8 mouse cellular contexts compared by ENCODE assay signal in the genomic region with DNA sequence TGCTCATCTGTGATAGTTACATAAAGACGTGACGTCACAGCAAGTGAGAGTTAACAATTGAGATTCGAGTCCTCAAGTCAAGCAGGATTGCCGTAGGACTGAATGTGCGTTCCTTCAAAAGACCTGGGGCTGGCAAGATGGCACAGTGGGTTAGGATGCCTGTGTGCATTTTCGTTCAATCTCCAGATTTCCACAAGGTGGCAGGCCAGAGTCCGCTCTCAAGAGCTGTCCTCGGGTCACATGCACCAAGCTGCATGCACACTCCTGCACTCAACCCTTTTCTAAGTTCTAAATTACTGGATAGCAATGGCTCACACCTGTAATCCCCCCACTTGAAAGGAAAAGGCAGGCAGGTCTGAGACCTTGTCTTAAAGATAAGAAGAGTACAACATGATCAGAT. TPM values are rescaled to one million over a fixed set of nuclear protein-coding genes. Genes with fewer than 3 reads are reported as not detected.
DNase-seq lines count a peak whose midpoint lies in the region; ATAC-seq and TF ChIP-seq lines count a peak whose summit lies in the region.
"Had no signal": no experiment of that assay in that cellular context is flagged by ENCODE, and none has a peak within 500 bp of the region (broad histone marks: within the 10 kb centered on the region; RNA-seq: fewer than 3 reads in every experiment).

No protein-coding gene starts in this region.

- no peak for TF ChIP-seq EP300 in CH12.LX (IDR thresholded peaks at IDR 0.05; ENCODE audit: low read length)

- dilution Hi-C loops in CH12.LX (cut with MboI; ENCODE audit: extremely low pct_ligation_motif_present, extremely low pct_unique_long_range_greater_than_20kb, low sequenced_read_pairs): no loop called here

- no peak overlapping the region for H3K9ac ChIP-seq in CH12.LX (ENCODE audit: insufficient read depth, low read depth)
- H3K9ac ChIP-seq in hindbrain, embryonic 15.5 days: no peak overlapping the region
- H3K9ac ChIP-seq: limb, embryonic 15.5 days had no signal

- 63% methylated on average over 8 of the region's 8 CpGs for WGBS in hindbrain, embryonic 15.5 days

- DNase-seq in heart, postnatal 4 days: peak; percentile 69
- no peak for DNase-seq in heart, postnatal 25 days (ENCODE audit: low spot score)
- DNase-seq in CH12.LX (ENCODE audit: extremely low read depth) (peak; percentile 49), ZHBTc4 (ENCODE audit: low read depth, low spot score) (peak; percentile 72)
- peak; percentile 72 for DNase-seq in thymus, postnatal 4 days

- H3K4me1 ChIP-seq in CH12.LX (ENCODE audit: control insufficient read depth in 1 of 2, insufficient read depth in 2 of 2): no peaks in the 10 kb centered on the region
- H3K4me1 ChIP-seq in hindbrain, embryonic 15.5 days (replicated peaks): no peaks in the 10 kb centered on the region
- H3K4me1 ChIP-seq: limb, embryonic 15.5 days had no signal

- in situ Hi-C loops in CH12.LX (cut with MboI; ENCODE audit: low pct_ligation_motif_present, low pct_unique_long_range_greater_than_20kb, low sequenced_read_pairs): loop anchor here (5.0 to 10.0 kb wide), 2 partner anchors 37 to 170 kb away; partner anchors contain the start of genes Epb41 and Gm10300

- H3K27me3 ChIP-seq in CH12.LX (replicated peaks): no peaks in the 10 kb centered on the region
- no peaks in the 10 kb centered on the region for H3K27me3 ChIP-seq in hindbrain, embryonic 15.5 days
- H3K27me3 ChIP-seq: limb, embryonic 15.5 days had no signal

- TF ChIP-seq CTCF in CH12.LX (conservative IDR thresholded peaks at IDR 0.05 in 1 of 2, IDR thresholded peaks at IDR 0.05 in 1 of 2; ENCODE audit: low read depth in 2 of 2, low read length in 2 of 2): peak in 1 of 2 experiments; percentile 61; a peak in 2 of 4 replicates

- peaks cover 5% of the 10 kb centered on the region for H3K9me3 ChIP-seq in CH12.LX (replicated peaks; ENCODE audit: low read length)
- no peaks in the 10 kb centered on the region for H3K9me3 ChIP-seq in hindbrain, embryonic 15.5 days
- H3K9me3 ChIP-seq: limb, embryonic 15.5 days had no signal

- H3K36me3 ChIP-seq in CH12.LX (replicated peaks in 1 of 2; ENCODE audit: control insufficient read depth in 1 of 2, insufficient read depth in 1 of 2, low read length in 1 of 2): peaks cover 33 to 62% of the 10 kb centered on the region in 2 experiments
- H3K36me3 ChIP-seq in hindbrain, embryonic 15.5 days: peaks cover 36% of the 10 kb centered on the region

- ATAC-seq in hindbrain, embryonic 15.5 days (ENCODE audit: low FRiP score, low read depth): 0 out of 2 replicates have a peak, but pooled peaks have one; percentile 12
- ATAC-seq in megakaryocyte, adult 5-6 weeks (ENCODE audit: poor library complexity, severe bottlenecking): peak; percentile 67

- peak; percentile 14 for TF ChIP-seq RAD21 in CH12.LX (IDR thresholded peaks at IDR 0.05; ENCODE audit: low read depth, low read length)

- no peaks in the 10 kb centered on the region for H3K79me2 ChIP-seq in CH12.LX (replicated peaks; ENCODE audit: control insufficient read depth, extremely low read depth, insufficient read depth, poor library complexity, severe bottlenecking)

- no peak overlapping the region for H3K27ac ChIP-seq in CH12.LX (ENCODE audit: insufficient read depth, low read depth)
- H3K27ac ChIP-seq in hindbrain, embryonic 15.5 days (replicated peaks): no peak overlapping the region
- H3K27ac ChIP-seq: limb, embryonic 15.5 days had no signal

- TF ChIP-seq POLR2A in CH12.LX (IDR thresholded peaks at IDR 0.05; ENCODE audit: low read depth, low read length): no peak

- no peak overlapping the region for H3K4me3 ChIP-seq in CH12.LX (replicated peaks in 1 of 3; ENCODE audit: low read depth in 2 of 3, low read length in 2 of 3, poor library complexity in 1 of 3)
- H3K4me3 ChIP-seq in hindbrain, embryonic 15.5 days: no peak overlapping the region
- H3K4me3 ChIP-seq: limb, embryonic 15.5 days had no signal

- no peak overlapping the region for H3K4me2 ChIP-seq in CH12.LX (ENCODE audit: insufficient read depth, low read depth, poor library complexity, severe bottlenecking)
- no peak overlapping the region for H3K4me2 ChIP-seq in hindbrain, embryonic 15.5 days
- H3K4me2 ChIP-seq: limb, embryonic 15.5 days had no signal

- intact Hi-C loops in heart, postnatal 25 days (cut with DNase I): no loop called here

TF ChIP-seq in CH12.LX, 34 proteins besides CTCF, POLR2A, EP300 and RAD21:
- TF ChIP-seq SMC3 (IDR thresholded peaks at IDR 0.05; ENCODE audit: low read depth, low read length) (peak; percentile 44), CHD1 (IDR thresholded peaks at IDR 0.05; ENCODE audit: low read depth, low read length) (no peak), BHLHE40 (IDR thresholded peaks at IDR 0.05; ENCODE audit: low read depth, low read length) (peak; percentile 35; the same call in 1 of the 2 replicates), ETS1 (conservative IDR thresholded peaks at IDR 0.05; ENCODE audit: low read depth, low read length) (no peak)

RNA-seq across cellular contexts. Expression of gene Tmem200b, which starts 17.1 kb away (rescaled TPM):
- 10 to 100 TPM in 1 of 2 experiments, 1 to 10 TPM in 1; 9.4 to 12.8 TPM for total RNA-seq in heart, postnatal 4 days (2021)
- total RNA-seq in heart, postnatal 25 days (2021): 1 to 10 TPM; 5.9 to 9.6 TPM
- total RNA-seq in CH12.LX (2012; rRNA removed): not detected in 2 replicates
- not detected in 2 replicates for total RNA-seq in CH12.LX (2014; rRNA removed)
- not detected in 2 replicates for polyA plus RNA-seq in CH12.LX (2012; ENCODE audit: insufficient read length, low read depth)
- polyA plus RNA-seq in hindbrain, embryonic 15.5 days (2015; fragmentation: Nextera tagmentation; extraction: Ambion mirVana): 0.16 and 0.29 TPM in 2 replicates
- not detected in 2 replicates for total RNA-seq in megakaryocyte, adult 5-6 weeks (2015)
- total RNA-seq in megakaryocyte, adult 5-6 weeks (2017): not detected in 2 replicates

RNA-seq across cellular contexts. Expression of gene Srsf4, which starts 31.1 kb away (rescaled TPM):
- total RNA-seq in heart, postnatal 4 days (2021): 10 to 100 TPM; 73.2 to 76.8 TPM
- 10 to 100 TPM; 32.8 to 38.4 TPM for total RNA-seq in heart, postnatal 25 days (2021)
- 47.2 and 54.4 TPM in 2 replicates for total RNA-seq in CH12.LX (2012; rRNA removed)
- 13.7 and 14.5 TPM in 2 replicates for total RNA-seq in CH12.LX (2014; rRNA removed)
- 101 and 105 TPM in 2 replicates for polyA plus RNA-seq in CH12.LX (2012; ENCODE audit: insufficient read length, low read depth)
- 101 and 103 TPM in 2 replicates for polyA plus RNA-seq in hindbrain, embryonic 15.5 days (2015; fragmentation: Nextera tagmentation; extraction: Ambion mirVana)
- total RNA-seq in megakaryocyte, adult 5-6 weeks (2015): 39.0 and 39.7 TPM in 2 replicates
- 44.5 and 61.2 TPM in 2 replicates for total RNA-seq in megakaryocyte, adult 5-6 weeks (2017)

Comparison
In these comparisons a context has a peak if more than half of its experiments do, and no peak if none do; other contexts are left out.
1. RNA of gene Tmem200b, which starts 17.1 kb away (total RNA-seq): 9.4 to 12.8 TPM in heart, postnatal 4 days and 5.9 to 9.6 TPM in heart, postnatal 25 days; not detected in CH12.LX and not detected in megakaryocyte, adult 5-6 weeks; every median in the first group is over 4 times any median in the second.